Mouse (Mus musculus): ENCODE data around the gene Unk.

Unk gene

GRCm38 (mm10) chr11:116030898-116031845, 1.1 kb downstream of the Unk start:
- DNase-seq (ENCODE audit: low spot score) = no peak

GRCm38 (mm10) chr11:116034584-116034983, 4.5 kb downstream of the Unk start:
- DNase-seq (ENCODE audit: low spot score) = no peak

GRCm38 (mm10) chr11:116036671-116037070, 6.5 kb downstream of the Unk start:
- DNase-seq (ENCODE audit: low spot score) = no peak

- no peak for DNase-seq (ENCODE audit: low spot score)
Measured at GRCm38 (mm10) chr11:116037826-116038225, 7.7 kb downstream of the Unk start.

GRCm38 (mm10) chr11:116040593-116040992, 10.5 kb downstream of the Unk start:
- no peak for DNase-seq (ENCODE audit: low spot score)

GRCm38 (mm10) chr11:116041833-116042232, 11.7 kb downstream of the Unk start:
- no peak for DNase-seq (ENCODE audit: low spot score)

GRCm38 (mm10) chr11:116042372-116043138, 12.4 kb downstream of the Unk start:
- no peak for DNase-seq (ENCODE audit: low spot score)

GRCm38 (mm10) chr11:116043286-116043685, 13.2 kb downstream of the Unk start:
- DNase-seq (ENCODE audit: low spot score) = no peak

GRCm38 (mm10) chr11:116045173-116045572, 15.1 kb downstream of the Unk start:
- DNase-seq (ENCODE audit: low spot score) = no peak

- no peak for DNase-seq (ENCODE audit: low spot score)
Measured at GRCm38 (mm10) chr11:116049610-116050009, 19.5 kb downstream of the Unk start.

- no peak for DNase-seq (ENCODE audit: low spot score)
Measured at GRCm38 (mm10) chr11:116050196-116050595, 20.1 kb downstream of the Unk start.

GRCm38 (mm10) chr11:116053510-116054229, 23.5 kb downstream of the Unk start:
- no peak for DNase-seq (ENCODE audit: low spot score)

- DNase-seq (ENCODE audit: low spot score) = no peak
Measured at GRCm38 (mm10) chr11:116055873-116056272, 25.8 kb downstream of the Unk start.

GRCm38 (mm10) chr11:116057237-116057881, 27.2 kb downstream of the Unk start:
- DNase-seq (ENCODE audit: low spot score) = no peak

GRCm38 (mm10) chr11:116058022-116058614, 28.0 kb downstream of the Unk start:
- no peak for DNase-seq (ENCODE audit: low spot score)

GRCm38 (mm10) chr11:116058868-116059690, 29.0 kb downstream of the Unk start:
- no peak for DNase-seq (ENCODE audit: low spot score)

- no peak for DNase-seq (ENCODE audit: low spot score)
Measured at GRCm38 (mm10) chr11:116059691-116060025, 29.5 kb downstream of the Unk start.

- no peak for DNase-seq (ENCODE audit: low spot score)
Measured at GRCm38 (mm10) chr11:116060596-116060995, 30.5 kb downstream of the Unk start.

GRCm38 (mm10) chr11:116061641-116062415, 31.7 kb downstream of the Unk start:
- no peak for DNase-seq (ENCODE audit: low spot score)

GRCm38 (mm10) chr11:116062521-116062920, 32.4 kb downstream of the Unk start:
- no peak for DNase-seq (ENCODE audit: low spot score)

Data from T-cell, adult 2 months (primary cell).